Mouse (Mus musculus) spleen, adult 2 months (tissue): ENCODE results near the gene Whamm. TPM values are rescaled to one million over a fixed set of nuclear protein-coding genes. Genes with fewer than 3 reads are reported as not detected.

Experiments
- DNase-seq, 2 experiments: peaks; one replicate each; pipeline versions ENCODE4 v3.0.0 to v3.0.0-alpha.2; 2012 to 2021; ENCODE audit warnings: low spot score in 2 of 2, low read depth in 1 of 2
- H3K27ac ChIP-seq: fragments of 200-500 bp; 2 replicates; pipeline ENCODE4 v1.5.1; 2012; ENCODE audit warnings: low read length, inconsistent platforms; ENCODE audit not compliant: insufficient read depth
- H3K27me3 ChIP-seq: fragments of 200-500 bp; 2 replicates; pipeline ENCODE4 v1.6.1; 2012; ENCODE audit warnings: mild to moderate bottlenecking, moderate library complexity, low read length, inconsistent platforms; ENCODE audit not compliant: control insufficient read depth, insufficient read depth
- H3K36me3 ChIP-seq: fragments of 200-500 bp; 2 replicates; pipeline ENCODE4 v1.6.1; 2012; ENCODE audit warnings: mild to moderate bottlenecking, low read length, inconsistent platforms; ENCODE audit not compliant: control insufficient read depth, insufficient read depth
- H3K4me1 ChIP-seq: fragments of 200-500 bp; 2 replicates; pipeline ENCODE4 v1.6.1; 2011; ENCODE audit warnings: inconsistent platforms; ENCODE audit not compliant: control insufficient read depth, insufficient read depth, insufficient read length
- H3K4me3 ChIP-seq: fragments of 200-500 bp; 2 replicates; pipeline ENCODE4 v1.5.1; 2011; ENCODE audit warnings: mild to moderate bottlenecking, inconsistent platforms; ENCODE audit not compliant: insufficient read depth, insufficient read length; ENCODE audit errors: extremely low read depth
- CTCF ChIP-seq: fragments of 200-500 bp; IDR thresholded peaks from 2 replicates; pipeline ENCODE4 v1.5.1; 2011; ENCODE audit warnings: mild to moderate bottlenecking, inconsistent platforms; ENCODE audit not compliant: insufficient read depth, insufficient read length, insufficient replicate concordance; ENCODE audit errors: extremely low read depth
- POLR2A ChIP-seq: fragments of 200-500 bp; IDR thresholded peaks from 2 replicates; pipeline ENCODE4 v1.6.1; 2011; ENCODE audit warnings: low read depth, low read length, inconsistent platforms
- WGBS: fragments of 180-500 bp; shearing (Covaris S2); methylation state at CpG from one replicate; pipeline ENCODE4 v1.1.7; 2018; 5-methylcytosine and 5-hydroxymethylcytosine counted together
- polyA plus RNA-seq: library from polyadenylated mRNA; depleted of rRNA; stranded (reverse); fragments of >200 nt; gene quantifications from 2 replicates; pipeline ENCODE4 v1.2.3, GENCODE M21; 2012; rRNA removed

The Whamm gene
- polyA plus RNA-seq, 1 experiment = 21.4 TPM

- H3K27ac ChIP-seq = no peak overlapping the region
- no peak for TF ChIP-seq POLR2A
- TF ChIP-seq CTCF = no peak
- 92% methylated on average over 8 of the region's 8 CpGs for whole genome bisulfite sequencing
- no peak overlapping the region for H3K4me3 ChIP-seq
- no peaks in the 10 kb centered on the region for H3K36me3 ChIP-seq
- H3K4me1 ChIP-seq = no peaks in the 10 kb centered on the region
- no peaks in the 10 kb centered on the region for H3K27me3 ChIP-seq
- DNase-seq = no peak
Observed at GRCm38 (mm10) chr7:81631261-81631660, 60.2 kb downstream of the Whamm start.

DNA sequence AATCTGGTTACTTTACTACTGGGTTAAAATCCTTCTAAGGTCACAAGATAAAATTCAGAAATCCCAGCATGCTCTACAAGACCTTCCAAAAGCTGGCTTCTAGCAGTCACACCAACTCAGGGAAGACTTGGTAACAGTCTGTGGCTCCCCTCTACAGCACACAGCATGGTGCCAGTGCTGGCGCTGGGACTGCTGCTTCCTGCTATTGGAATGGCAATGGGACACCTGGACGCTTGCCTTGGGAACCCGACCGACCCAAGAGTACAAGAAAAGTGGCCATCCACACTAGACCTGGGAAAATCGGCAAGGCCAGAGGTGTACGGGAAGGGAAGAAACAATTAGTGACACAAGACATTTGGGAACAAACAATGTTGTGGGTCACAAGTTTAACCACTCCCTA, 61.5 kb downstream of the Whamm start:
- TF ChIP-seq CTCF (no peak), POLR2A (no peak)
- H3K27ac ChIP-seq = no peak overlapping the region
- no peaks in the 10 kb centered on the region for H3K36me3 ChIP-seq
- H3K4me1 ChIP-seq = no peaks in the 10 kb centered on the region
- no peak for DNase-seq
- 79% methylated on average over 6 of the region's 6 CpGs for WGBS
- H3K27me3 ChIP-seq = no peaks in the 10 kb centered on the region
- H3K4me3 ChIP-seq = no peak overlapping the region

GRCm38 (mm10) chr7:81641101-81641500, 70.0 kb downstream of the Whamm start:
- TF ChIP-seq CTCF (no peak), POLR2A (no peak)
- Histone ChIP-seq H3K4me1 (no peaks in the 10 kb centered on the region), H3K27ac (no peak overlapping the region), H3K36me3 (no peaks in the 10 kb centered on the region), H3K4me3 (no peak overlapping the region), H3K27me3 (no peaks in the 10 kb centered on the region)
- WGBS = 86% methylated on average over 6 of the region's 6 CpGs
- no peak for DNase-seq

GRCm38 (mm10) chr7:81644551-81645235, 73.6 kb downstream of the Whamm start:
- Histone ChIP-seq H3K4me3 (no peak overlapping the region), H3K4me1 (no peaks in the 10 kb centered on the region), H3K27ac (no peak overlapping the region), H3K36me3 (no peaks in the 10 kb centered on the region), H3K27me3 (no peaks in the 10 kb centered on the region)
- 78% methylated on average over 7 of the region's 7 CpGs for WGBS
- TF ChIP-seq CTCF = no peak
- no peak for TF ChIP-seq POLR2A
- no peak for DNase-seq

Other genes with a start within 250 kb of the Whamm start
- gene Rps17, start 226.0 kb upstream of the Whamm start, polyA plus RNA-seq = 776 and 827 TPM in 2 replicates
- 0.66 and 1.1 TPM in 2 replicates for gene Cpeb1, start 115.8 kb upstream of the Whamm start, polyA plus RNA-seq
- gene Ap3b2, start 77.3 kb upstream of the Whamm start, polyA plus RNA-seq = not detected in 2 replicates
- gene BC048679, start 73.0 kb upstream of the Whamm start, polyA plus RNA-seq = not detected in 2 replicates
- gene Fsd2, start 4.3 kb upstream of the Whamm start, polyA plus RNA-seq = 0.62 and 0.72 TPM in 2 replicates
- gene Homer2, start 136.3 kb downstream of the Whamm start, polyA plus RNA-seq = 0.95 and 1.4 TPM in 2 replicates
- gene Ramac, start 191.7 kb downstream of the Whamm start, polyA plus RNA-seq = 3.4 and 4.1 TPM in 2 replicates
- gene 3110040N11Rik, start 218.2 kb downstream of the Whamm start, polyA plus RNA-seq = 14.0 and 16.9 TPM in 2 replicates